Mouse (Mus musculus) monocyte, adult 5-6 weeks (primary cell): Measurements from ENCODE around the gene Olfr1442. TPM values are rescaled to one million over a fixed set of nuclear protein-coding genes. Genes with fewer than 3 reads are reported as not detected.
"Not testable (repeated sequence)": the region's sequence is repeated elsewhere in the genome, so short reads cannot be mapped to it uniquely, and the experiment has no call there.

ENCODE experiments used
- ATAC-seq: fragments of 153-309, 156-312 bp; replicated peaks from 2 replicates; pipeline ENCODE4 v1.8.0; 2017; ENCODE audit warnings: mild to moderate bottlenecking; ENCODE audit not compliant: low TSS enrichment, insufficient number of reproducible peaks, severe bottlenecking, poor library complexity, low FRiP score
- total RNA-seq: library from RNA; stranded (forward); fragments of 200-1000, 200-491, 200-594 nt; gene quantifications from 3 replicates; pipeline ENCODE4 v1.2.3, GENCODE M21; 2017

The Olfr1442 gene
- total RNA-seq = not detected in 3 replicates

DNA sequence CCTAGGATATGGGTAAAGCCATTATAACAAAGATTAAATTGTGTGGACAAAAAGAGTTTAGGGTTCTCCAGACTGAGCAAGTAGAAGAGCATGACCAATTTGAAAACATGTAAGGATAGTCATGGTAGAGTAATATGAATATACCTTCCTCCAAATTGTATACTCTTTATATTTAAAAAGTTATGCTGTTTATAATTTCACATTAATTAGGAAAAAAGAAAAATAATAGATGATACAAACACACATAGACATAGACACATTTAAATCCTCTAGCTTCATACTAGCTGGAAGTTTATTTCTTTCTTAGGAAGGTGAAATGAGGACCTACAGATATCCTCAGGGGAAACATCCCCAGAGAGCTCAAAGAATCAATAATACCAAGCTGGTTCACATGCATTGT is at the start of gene Olfr1442:
Gene Olfr1442, plus strand, starts transcription at position 301 of the 400 bp plus-strand sequence.
- no peak for ATAC-seq

DNA sequence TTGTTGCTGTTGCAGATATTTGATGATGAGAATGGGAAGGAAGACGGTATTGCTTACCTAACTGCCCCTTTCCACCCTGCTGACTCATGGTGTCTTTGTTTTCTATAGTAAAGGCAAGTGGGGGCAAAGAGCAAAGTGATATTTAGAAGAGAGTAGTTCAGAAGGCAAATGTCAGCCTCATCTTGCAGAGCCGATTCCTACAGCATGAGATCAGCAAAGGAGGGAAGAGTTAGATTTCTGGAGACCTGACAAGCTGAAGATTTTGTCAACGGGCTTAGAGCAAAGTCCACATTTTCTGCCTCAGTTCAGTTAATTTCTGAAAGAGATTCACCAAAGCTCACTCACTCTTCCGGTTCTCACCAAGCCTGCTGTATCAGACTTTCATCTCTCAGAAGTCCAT is 37.1 kb upstream of the Olfr1442 start, which contains the start of gene Glyat:
Gene Glyat, plus strand, starts transcription at position 133 of the 400 bp plus-strand sequence.
- ATAC-seq = no peak

GRCm38 (mm10) chr19:12634259-12634658 is 36.0 kb upstream of the Olfr1442 start:
- no peak for ATAC-seq

DNA sequence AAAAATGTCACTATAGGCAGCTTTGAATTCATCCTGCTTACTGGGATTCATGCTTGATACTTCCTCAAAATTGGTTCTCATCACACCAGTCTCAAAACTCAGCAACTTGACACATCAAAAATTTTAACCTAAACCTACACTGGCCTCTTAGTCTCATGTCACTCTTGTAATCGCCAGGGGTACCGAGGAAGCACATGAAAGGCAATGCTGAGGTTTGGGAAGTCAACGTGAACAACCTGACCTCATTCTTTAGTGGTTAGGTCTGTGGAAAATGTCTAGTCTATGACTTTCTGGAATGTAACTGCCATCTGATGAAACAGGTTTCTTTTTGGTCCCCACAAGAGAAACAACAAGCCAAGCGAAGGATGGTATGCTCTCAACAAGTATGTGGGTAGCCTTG is 35.3 kb upstream of the Olfr1442 start:
- ATAC-seq = no peak

- ATAC-seq = no peak
Observed at GRCm38 (mm10) chr19:12636863-12637262, 33.4 kb upstream of the Olfr1442 start.

- ATAC-seq = no peak
Observed at GRCm38 (mm10) chr19:12638049-12638448, 32.2 kb upstream of the Olfr1442 start.

GRCm38 (mm10) chr19:12649511-12649910 is 20.7 kb upstream of the Olfr1442 start:
- no peak for ATAC-seq

GRCm38 (mm10) chr19:12666156-12666555 is 4.1 kb upstream of the Olfr1442 start:
- no peak for ATAC-seq

DNA sequence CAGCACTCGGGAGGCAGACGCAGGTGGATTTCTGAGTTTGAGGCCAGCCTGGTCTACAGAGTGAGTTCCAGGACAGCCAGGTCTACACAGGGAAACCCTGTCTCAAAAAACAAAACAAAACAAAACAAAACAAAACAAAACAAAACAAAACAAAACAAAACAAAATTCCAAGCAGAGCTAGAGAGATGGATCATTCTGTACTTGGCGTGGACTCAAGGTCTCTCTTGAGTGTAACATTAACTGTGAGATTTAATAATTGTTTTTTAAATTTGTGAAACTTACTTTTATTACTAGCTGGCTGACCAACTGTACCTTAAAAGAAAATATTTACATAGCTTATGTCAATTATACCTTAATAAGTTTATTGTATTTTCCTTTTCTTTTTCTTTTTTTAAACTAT is 1.6 kb upstream of the Olfr1442 start:
- not testable (repeated sequence) for ATAC-seq

GRCm38 (mm10) chr19:12671051-12671450 is 812 bp downstream of the Olfr1442 start:
- ATAC-seq = no peak

- ATAC-seq = no peak
Observed at GRCm38 (mm10) chr19:12677812-12678211, 7.6 kb downstream of the Olfr1442 start, which contains the start of gene Olfr1443. Gene Olfr1443, plus strand, starts transcription at chr19:12678112.

- no peak for ATAC-seq
Observed at GRCm38 (mm10) chr19:12684638-12685037, 14.4 kb downstream of the Olfr1442 start.

DNA sequence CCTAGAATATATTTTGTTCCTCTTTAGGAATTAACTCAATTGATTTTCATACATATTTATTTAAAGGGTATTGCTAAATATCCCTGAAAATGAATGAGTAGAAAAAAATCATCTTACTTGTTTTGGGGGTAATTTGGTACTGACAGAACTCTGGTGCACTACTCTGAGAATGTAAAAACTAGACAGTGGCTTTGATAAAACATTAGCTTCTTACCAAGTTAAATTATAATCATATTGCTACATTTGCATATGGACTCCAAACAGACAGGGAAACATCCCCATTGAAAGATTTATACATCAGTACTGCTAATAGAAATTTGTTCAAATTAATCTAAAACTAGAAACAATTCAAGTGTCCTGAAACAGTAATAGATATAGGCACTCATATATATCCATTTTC is 15.0 kb downstream of the Olfr1442 start:
- no peak for ATAC-seq

GRCm38 (mm10) chr19:12695590-12695989 is 25.4 kb downstream of the Olfr1442 start, which contains the start of gene Keg1:
Gene Keg1, plus strand, starts transcription at chr19:12695786.
- no peak for ATAC-seq

- ATAC-seq = no peak
Observed at GRCm38 (mm10) chr19:12696221-12696620, 26.0 kb downstream of the Olfr1442 start.

- ATAC-seq = no peak
Observed at GRCm38 (mm10) chr19:12708458-12708857, 38.2 kb downstream of the Olfr1442 start.

GRCm38 (mm10) chr19:12708986-12709385 is 38.7 kb downstream of the Olfr1442 start:
- ATAC-seq = no peak

DNA sequence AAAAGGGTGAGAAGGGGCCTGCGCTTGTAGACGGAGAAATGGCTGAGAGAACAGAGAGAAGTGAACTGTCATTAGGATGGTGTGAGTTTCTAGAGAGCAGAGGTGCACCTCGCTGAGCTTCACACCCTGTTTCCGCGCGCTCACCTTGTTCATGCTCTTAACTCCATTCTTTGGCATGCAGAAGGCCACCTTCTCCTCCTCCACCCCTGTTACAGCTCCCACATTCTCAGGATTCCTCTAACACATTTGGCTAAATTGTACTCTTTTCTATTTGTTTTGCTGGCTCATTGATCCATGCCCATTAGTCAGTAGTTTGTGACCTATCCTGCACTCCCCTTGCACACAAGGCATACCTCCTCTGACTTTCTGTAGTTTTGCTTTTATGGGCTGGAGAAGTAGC is 49.0 kb downstream of the Olfr1442 start:
- ATAC-seq = no peak

GRCm38 (mm10) chr19:12720463-12720862 is 50.2 kb downstream of the Olfr1442 start:
- no peak for ATAC-seq

GRCm38 (mm10) chr19:12720919-12721318 is 50.7 kb downstream of the Olfr1442 start:
- not testable (repeated sequence) for ATAC-seq

GRCm38 (mm10) chr19:12721596-12721995 is 51.4 kb downstream of the Olfr1442 start:
- not testable (repeated sequence) for ATAC-seq
